Mouse (Mus musculus) CD4-positive naive resting alpha-beta T cell, adult 57 days (primary cell): Measurements from ENCODE around the gene Kcnip3. TPM values are rescaled to one million over a fixed set of nuclear protein-coding genes. Genes with fewer than 3 reads are reported as not detected.

ENCODE experiments used
- total RNA-seq: library from RNA; stranded (reverse); gene quantifications from one replicate; pipeline ENCODE4 v1.2.4, GENCODE M21; 2023

Kcnip3 gene
- total RNA-seq, result 0.41 TPM

GRCm38 (mm10) chr2:127522006-127522441, at the start of gene Kcnip3:
Kcnip3 (minus strand) TSS chr2:127522094.

GRCm38 (mm10) chr2:127541185-127541584, 19.3 kb upstream of the Kcnip3 start, which contains the start of gene Prom2:
Prom2 (minus strand) TSS chr2:127541467.

GRCm38 (mm10) chr2:127444055-127444789, 77.7 kb downstream of the Kcnip3 start, which contains the start of gene Fahd2a:
Fahd2a (minus strand) TSS chr2:127444565.

GRCm38 (mm10) chr2:127424977-127425376, 96.9 kb downstream of the Kcnip3 start, which contains the start of gene Gpat2:
Gpat2 (plus strand) TSS chr2:127425199.

Other genes starting within 250 kb of the Kcnip3 start
- gene Dusp2, start 185.9 kb downstream of the Kcnip3 start, total RNA-seq, result 298 TPM
- 0.80 TPM for gene Astl, start 183.5 kb downstream of the Kcnip3 start, total RNA-seq
- 0.24 TPM for gene Adra2b, start 158.9 kb downstream of the Kcnip3 start, total RNA-seq
- 1.1 TPM for gene Gpat2, start 96.9 kb downstream of the Kcnip3 start, total RNA-seq
- gene Fahd2a, start 77.5 kb downstream of the Kcnip3 start, total RNA-seq, result 13.6 TPM
- gene Prom2, start 19.4 kb upstream of the Kcnip3 start, total RNA-seq, result not detected
- 5.9 TPM for gene Zfp661, start 65.0 kb upstream of the Kcnip3 start, total RNA-seq
- gene Mrps5, start 65.1 kb upstream of the Kcnip3 start, total RNA-seq, result 140 TPM
- gene Mal, start 134.6 kb upstream of the Kcnip3 start, total RNA-seq, result not detected
- not detected for gene Mall, start 207.8 kb upstream of the Kcnip3 start, total RNA-seq